Mouse (Mus musculus): Measurements from ENCODE around the gene H1fx.

DNA sequence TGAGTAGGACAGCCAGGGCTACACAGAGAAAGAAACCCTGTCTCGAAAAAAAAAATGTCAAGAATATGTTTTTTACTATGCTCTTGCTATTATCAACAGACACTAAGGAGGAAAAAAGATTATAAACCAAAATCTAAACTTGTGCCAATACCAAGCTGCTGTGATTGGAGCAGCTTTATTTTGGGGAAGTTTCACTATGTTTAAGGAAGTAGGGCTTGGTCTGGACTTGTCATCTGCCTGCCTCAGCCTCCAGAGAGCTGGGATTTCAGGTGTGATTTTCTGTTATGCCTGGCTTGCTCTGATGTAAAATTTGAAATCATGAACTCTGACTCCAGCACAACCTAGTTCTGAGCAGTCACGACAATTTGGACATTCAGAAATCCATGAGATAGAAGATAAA is 49.0 kb upstream of the H1fx start:
- no peak for TF ChIP-seq CTCF (IDR thresholded peaks at IDR 0.05; ENCODE audit: extremely low read depth, insufficient read length, insufficient replicate concordance, low read depth, low read length)
- TF ChIP-seq POLR2A (IDR thresholded peaks at IDR 0.05; ENCODE audit: low read depth, low read length), result no peak

Measured in small intestine, adult 2 months (tissue).